Mouse (Mus musculus) spleen, adult 2 months (tissue): Measurements from ENCODE around the gene Ppt2.

ENCODE experiments used
- CTCF ChIP-seq: fragments of 200-500 bp; IDR thresholded peaks from 2 replicates; pipeline ENCODE4 v1.5.1; 2011; ENCODE audit warnings: mild to moderate bottlenecking, inconsistent platforms; ENCODE audit not compliant: insufficient read depth, insufficient read length, insufficient replicate concordance; ENCODE audit errors: extremely low read depth
- POLR2A ChIP-seq: fragments of 200-500 bp; IDR thresholded peaks from 2 replicates; pipeline ENCODE4 v1.6.1; 2011; ENCODE audit warnings: low read depth, low read length, inconsistent platforms

DNA sequence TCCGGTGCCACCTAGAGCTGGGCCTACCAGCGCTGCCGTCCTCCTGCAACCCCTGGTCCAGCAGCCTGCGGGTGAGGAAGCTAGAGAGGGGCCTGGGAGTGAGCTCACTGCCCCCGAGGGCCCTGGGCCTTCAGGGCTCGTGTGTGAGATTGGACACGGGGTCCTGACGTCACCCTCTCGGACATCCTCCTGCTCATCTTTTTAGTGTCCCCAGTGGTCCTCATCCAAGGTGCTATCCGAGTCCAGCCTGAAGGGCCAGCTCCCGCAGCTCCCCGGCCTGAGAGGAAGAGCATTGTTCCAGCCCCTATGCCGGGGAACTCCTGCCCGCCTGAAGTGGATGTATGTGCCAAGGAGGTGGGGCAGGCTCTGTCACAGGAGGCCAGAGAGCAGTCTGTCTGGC, 22.5 kb upstream of the Ppt2 start:
- TF ChIP-seq CTCF (no peak), POLR2A (no peak)
